Mouse (Mus musculus): ENCODE measurements around the gene Cog7. TPM values are rescaled to one million over a fixed set of nuclear protein-coding genes. Genes with fewer than 3 reads are reported as not detected.

The Cog7 gene
- polyA plus RNA-seq, 1 experiment from 2014 or later: 9.6 TPM

- Histone ChIP-seq H3K9me3 (replicated peaks; ENCODE audit: control insufficient read depth, low read length) (no peaks in the 10 kb centered on the region), H3K36me3 (ENCODE audit: control insufficient read depth, insufficient read depth) (no peaks in the 10 kb centered on the region), H3K4me3 (ENCODE audit: low read depth, low read length) (no peak overlapping the region), H3K4me1 (ENCODE audit: control insufficient read depth, low read depth, low read length) (peaks cover 4% of the 10 kb centered on the region; the same call in 1 of the 2 replicates), H3K27me3 (ENCODE audit: control insufficient read depth, insufficient read depth, low read depth, low read length) (no peaks in the 10 kb centered on the region), H3K27ac (ENCODE audit: low read length) (no peak overlapping the region), H3K4me2 (ENCODE audit: low read depth, low read length) (no peak overlapping the region), H3K9ac (ENCODE audit: low read depth, low read length) (no peak overlapping the region)
- WGBS (ENCODE audit: insufficient replicate concordance): 73% methylated on average over 3 of the region's 3 CpGs
- no peak for ATAC-seq (ENCODE audit: low read depth)
These were observed 40.5 kb downstream of the Cog7 start for GRCm38 (mm10) chr7:121941016-121941415.

- Histone ChIP-seq H3K4me1 (ENCODE audit: control insufficient read depth, low read depth, low read length) (peaks cover 4% of the 10 kb centered on the region; the same call in 1 of the 2 replicates), H3K4me3 (ENCODE audit: low read depth, low read length) (no peak overlapping the region), H3K36me3 (ENCODE audit: control insufficient read depth, insufficient read depth) (no peaks in the 10 kb centered on the region), H3K27me3 (ENCODE audit: control insufficient read depth, insufficient read depth, low read depth, low read length) (no peaks in the 10 kb centered on the region), H3K9ac (ENCODE audit: low read depth, low read length) (no peak overlapping the region), H3K27ac (ENCODE audit: low read length) (no peak overlapping the region), H3K4me2 (ENCODE audit: low read depth, low read length) (no peak overlapping the region), H3K9me3 (replicated peaks; ENCODE audit: control insufficient read depth, low read length) (no peaks in the 10 kb centered on the region)
- WGBS (ENCODE audit: insufficient replicate concordance): 29% methylated on average over 4 of the region's 4 CpGs
- peak; percentile 78 for ATAC-seq (ENCODE audit: low read depth)
These were observed 41.8 kb downstream of the Cog7 start for GRCm38 (mm10) chr7:121939729-121940128.

- 69% methylated on average over 6 of the region's 6 CpGs for WGBS (ENCODE audit: insufficient replicate concordance)
- Histone ChIP-seq H3K4me3 (ENCODE audit: low read depth, low read length) (no peak overlapping the region), H3K9ac (ENCODE audit: low read depth, low read length) (no peak overlapping the region), H3K9me3 (replicated peaks; ENCODE audit: control insufficient read depth, low read length) (no peaks in the 10 kb centered on the region), H3K36me3 (ENCODE audit: control insufficient read depth, insufficient read depth) (no peaks in the 10 kb centered on the region), H3K27ac (ENCODE audit: low read length) (no peak overlapping the region), H3K4me1 (ENCODE audit: control insufficient read depth, low read depth, low read length) (peaks cover 4% of the 10 kb centered on the region; the same call in 1 of the 2 replicates), H3K27me3 (ENCODE audit: control insufficient read depth, insufficient read depth, low read depth, low read length) (no peaks in the 10 kb centered on the region), H3K4me2 (ENCODE audit: low read depth, low read length) (no peak overlapping the region)
- ATAC-seq (ENCODE audit: low read depth): no peak
These were observed 42.3 kb downstream of the Cog7 start for GRCm38 (mm10) chr7:121939244-121939643.

- peaks cover 4% of the 10 kb centered on the region; the same call in 1 of the 2 replicates for H3K4me1 ChIP-seq (ENCODE audit: control insufficient read depth, low read depth, low read length)
- no peaks in the 10 kb centered on the region for H3K36me3 ChIP-seq (ENCODE audit: control insufficient read depth, insufficient read depth)
- no peak overlapping the region for H3K4me2 ChIP-seq (ENCODE audit: low read depth, low read length)
- no peak for ATAC-seq (ENCODE audit: low read depth)
- no peak overlapping the region for H3K27ac ChIP-seq (ENCODE audit: low read length)
- no peak overlapping the region for H3K4me3 ChIP-seq (ENCODE audit: low read depth, low read length)
- WGBS (ENCODE audit: insufficient replicate concordance): 74% methylated on average over 8 of the region's 8 CpGs
- no peaks in the 10 kb centered on the region for H3K27me3 ChIP-seq (ENCODE audit: control insufficient read depth, insufficient read depth, low read depth, low read length)
- no peak overlapping the region for H3K9ac ChIP-seq (ENCODE audit: low read depth, low read length)
- no peaks in the 10 kb centered on the region for H3K9me3 ChIP-seq (replicated peaks; ENCODE audit: control insufficient read depth, low read length)
These were observed 43.2 kb downstream of the Cog7 start for GRCm38 (mm10) chr7:121938124-121938891.

- 73% methylated on average over 14 of the region's 14 CpGs for WGBS (ENCODE audit: insufficient replicate concordance)
- Histone ChIP-seq H3K27me3 (ENCODE audit: control insufficient read depth, insufficient read depth, low read depth, low read length) (no peaks in the 10 kb centered on the region), H3K9me3 (replicated peaks; ENCODE audit: control insufficient read depth, low read length) (no peaks in the 10 kb centered on the region), H3K4me2 (ENCODE audit: low read depth, low read length) (no peak overlapping the region), H3K27ac (ENCODE audit: low read length) (no peak overlapping the region), H3K36me3 (ENCODE audit: control insufficient read depth, insufficient read depth) (no peaks in the 10 kb centered on the region), H3K4me1 (ENCODE audit: control insufficient read depth, low read depth, low read length) (peaks cover 4% of the 10 kb centered on the region; the same call in 1 of the 2 replicates), H3K4me3 (ENCODE audit: low read depth, low read length) (no peak overlapping the region), H3K9ac (ENCODE audit: low read depth, low read length) (no peak overlapping the region)
- no peak for ATAC-seq (ENCODE audit: low read depth)
These were observed 44.5 kb downstream of the Cog7 start for GRCm38 (mm10) chr7:121936861-121937630.

- Histone ChIP-seq H3K4me1 (ENCODE audit: control insufficient read depth, low read depth, low read length) (peaks cover 4% of the 10 kb centered on the region; the same call in 1 of the 2 replicates), H3K27ac (ENCODE audit: low read length) (no peak overlapping the region), H3K9ac (ENCODE audit: low read depth, low read length) (no peak overlapping the region), H3K36me3 (ENCODE audit: control insufficient read depth, insufficient read depth) (no peaks in the 10 kb centered on the region), H3K4me2 (ENCODE audit: low read depth, low read length) (no peak overlapping the region), H3K27me3 (ENCODE audit: control insufficient read depth, insufficient read depth, low read depth, low read length) (no peaks in the 10 kb centered on the region), H3K9me3 (replicated peaks; ENCODE audit: control insufficient read depth, low read length) (no peaks in the 10 kb centered on the region), H3K4me3 (ENCODE audit: low read depth, low read length) (no peak overlapping the region)
- ATAC-seq (ENCODE audit: low read depth): no peak
- WGBS (ENCODE audit: insufficient replicate concordance): 69% methylated on average over 12 of the region's 12 CpGs
These were observed 45.4 kb downstream of the Cog7 start for GRCm38 (mm10) chr7:121935906-121936794.

GRCm38 (mm10) chr7:121934346-121934745 is 47.2 kb downstream of the Cog7 start:
- Histone ChIP-seq H3K9ac (ENCODE audit: low read depth, low read length) (no peak overlapping the region), H3K4me3 (ENCODE audit: low read depth, low read length) (no peak overlapping the region), H3K36me3 (ENCODE audit: control insufficient read depth, insufficient read depth) (no peaks in the 10 kb centered on the region), H3K4me2 (ENCODE audit: low read depth, low read length) (no peak overlapping the region), H3K4me1 (ENCODE audit: control insufficient read depth, low read depth, low read length) (no peaks in the 10 kb centered on the region), H3K27ac (ENCODE audit: low read length) (no peak overlapping the region), H3K9me3 (replicated peaks; ENCODE audit: control insufficient read depth, low read length) (no peaks in the 10 kb centered on the region), H3K27me3 (ENCODE audit: control insufficient read depth, insufficient read depth, low read depth, low read length) (no peaks in the 10 kb centered on the region)
- WGBS (ENCODE audit: insufficient replicate concordance): 69% methylated on average over 2 of the region's 2 CpGs
- no peak for ATAC-seq (ENCODE audit: low read depth)

- no peaks in the 10 kb centered on the region for H3K9me3 ChIP-seq (replicated peaks; ENCODE audit: control insufficient read depth, low read length)
- ATAC-seq (ENCODE audit: low read depth): no peak
- no peaks in the 10 kb centered on the region for H3K4me1 ChIP-seq (ENCODE audit: control insufficient read depth, low read depth, low read length)
- 68% methylated on average over 6 of the region's 6 CpGs for WGBS (ENCODE audit: insufficient replicate concordance)
- H3K27ac ChIP-seq (ENCODE audit: low read length): no peak overlapping the region
- H3K4me3 ChIP-seq (ENCODE audit: low read depth, low read length): no peak overlapping the region
- H3K27me3 ChIP-seq (ENCODE audit: control insufficient read depth, insufficient read depth, low read depth, low read length): no peaks in the 10 kb centered on the region
- no peak overlapping the region for H3K4me2 ChIP-seq (ENCODE audit: low read depth, low read length)
- no peak overlapping the region for H3K9ac ChIP-seq (ENCODE audit: low read depth, low read length)
- no peaks in the 10 kb centered on the region for H3K36me3 ChIP-seq (ENCODE audit: control insufficient read depth, insufficient read depth)
These were observed 47.8 kb downstream of the Cog7 start for GRCm38 (mm10) chr7:121933675-121934074.

Measured in liver, embryonic 16.5 days (tissue).